Mouse (Mus musculus) midbrain, embryonic 12.5 days (tissue): ENCODE data around the gene Rimklb. TPM values are rescaled to one million over a fixed set of nuclear protein-coding genes. Genes with fewer than 3 reads are reported as not detected.

Experiments
- polyA plus RNA-seq: library from polyadenylated mRNA; unstranded; fragments of >200 nt; fragmentation: Nextera tagmentation; extraction: Ambion mirVana; gene quantifications from 2 replicates; pipeline ENCODE4 v1.2.1, GENCODE M21; 2016

The Rimklb gene
- polyA plus RNA-seq, 1 experiment from 2014 or later = 82.8 TPM

Other genes starting within 250 kb of the Rimklb start
- 0.16 and 0.29 TPM in 2 replicates for gene Klrg1, start 215.9 kb downstream of the Rimklb start, polyA plus RNA-seq
- 72.2 and 72.6 TPM in 2 replicates for gene M6pr, start 190.0 kb downstream of the Rimklb start, polyA plus RNA-seq
- 36.1 and 41.4 TPM in 2 replicates for gene Phc1, start 158.2 kb downstream of the Rimklb start, polyA plus RNA-seq
- gene Mfap5, start 7.1 kb upstream of the Rimklb start, polyA plus RNA-seq = 1.0 and 2.0 TPM in 2 replicates
- not detected in 2 replicates for gene Aicda, start 55.0 kb upstream of the Rimklb start, polyA plus RNA-seq
- gene Apobec1, start 103.7 kb upstream of the Rimklb start, polyA plus RNA-seq = 1.7 and 2.8 TPM in 2 replicates
- not detected in 2 replicates for gene Gdf3, start 111.3 kb upstream of the Rimklb start, polyA plus RNA-seq
- not detected in 2 replicates for gene Dppa3, start 127.6 kb upstream of the Rimklb start, polyA plus RNA-seq
- gene Nanog, start 208.7 kb upstream of the Rimklb start, polyA plus RNA-seq = 0.14 and 0.20 TPM in 2 replicates